Mouse (Mus musculus) heart, adult 9 months (tissue): ENCODE measurements around the gene Hapln4.
A peak's percentile ranks its signal among the peaks of the same experiment; 100 is the strongest.

Experiments used
- DNase-seq, 2 experiments: peaks; one replicate each; pipeline ENCODE4 v3.0.0; 2022; ENCODE audit warnings: low spot score in 2 of 2

Gene Hapln4

GRCm38 (mm10) chr8:70100241-70100640 lies 17.0 kb downstream of the Hapln4 start:
- DNase-seq, result no peak

GRCm38 (mm10) chr8:70104506-70104905 lies 21.2 kb downstream of the Hapln4 start:
- DNase-seq, result no peak

- no peak for DNase-seq
Measured at GRCm38 (mm10) chr8:70104922-70105321, 21.7 kb downstream of the Hapln4 start.

GRCm38 (mm10) chr8:70110451-70110850 lies 27.2 kb downstream of the Hapln4 start:
- no peak for DNase-seq

GRCm38 (mm10) chr8:70111192-70111795 lies 28.0 kb downstream of the Hapln4 start:
- no peak for DNase-seq

GRCm38 (mm10) chr8:70112401-70113016 lies 29.3 kb downstream of the Hapln4 start:
- DNase-seq, result no peak

- no peak for DNase-seq
Measured at GRCm38 (mm10) chr8:70114488-70114887, 31.2 kb downstream of the Hapln4 start.

GRCm38 (mm10) chr8:70114892-70115291 lies 31.6 kb downstream of the Hapln4 start:
- DNase-seq, result no peak

- DNase-seq, result no peak
Measured at GRCm38 (mm10) chr8:70117611-70118010, 34.4 kb downstream of the Hapln4 start.

- DNase-seq, result no peak
Measured at GRCm38 (mm10) chr8:70118726-70119700, 35.8 kb downstream of the Hapln4 start.

- no peak for DNase-seq
Measured at GRCm38 (mm10) chr8:70120667-70121066, 37.4 kb downstream of the Hapln4 start, which contains the start of gene Ncan. Gene Ncan (minus strand): TSS chr8:70120873.

GRCm38 (mm10) chr8:70122863-70123262 lies 39.6 kb downstream of the Hapln4 start:
- no peak for DNase-seq

GRCm38 (mm10) chr8:70124992-70125391 lies 41.7 kb downstream of the Hapln4 start:
- no peak for DNase-seq

- peak; percentile 68 to 81 for DNase-seq
Measured at GRCm38 (mm10) chr8:70128435-70128834, 45.2 kb downstream of the Hapln4 start.

- DNase-seq, result peak; percentile 59 to 65
Measured at GRCm38 (mm10) chr8:70129309-70129952, 46.2 kb downstream of the Hapln4 start.

- DNase-seq, result no peak
Measured at GRCm38 (mm10) chr8:70130066-70130465, 46.8 kb downstream of the Hapln4 start.

GRCm38 (mm10) chr8:70131166-70131883 lies 48.1 kb downstream of the Hapln4 start, which contains the start of gene Nr2c2ap:
Gene Nr2c2ap (plus strand): TSS chr8:70131333.
- peak; percentile 72 to 82 for DNase-seq

GRCm38 (mm10) chr8:70134086-70134485 lies 50.8 kb downstream of the Hapln4 start:
- no peak for DNase-seq

- no peak for DNase-seq
Measured at GRCm38 (mm10) chr8:70134931-70135330, 51.7 kb downstream of the Hapln4 start.

- DNase-seq, result no peak
Measured at GRCm38 (mm10) chr8:70136591-70136990, 53.3 kb downstream of the Hapln4 start.

GRCm38 (mm10) chr8:70137890-70138289 lies 54.6 kb downstream of the Hapln4 start:
- no peak for DNase-seq
